Mouse (Mus musculus) cortical plate, adult 2 months (tissue): ENCODE data around the gene Oasl2.

Experiments
- CTCF ChIP-seq: fragments of 200-500 bp; IDR thresholded peaks from 2 replicates; pipeline ENCODE4 v1.5.1; 2011; ENCODE audit warnings: mild to moderate bottlenecking, control low read depth, low read length; ENCODE audit not compliant: insufficient read depth; ENCODE audit errors: extremely low read depth
- POLR2A ChIP-seq: fragments of 200-500 bp; IDR thresholded peaks from 2 replicates; pipeline ENCODE4 v1.6.1; 2011; ENCODE audit warnings: mild to moderate bottlenecking, low read length, control low read depth; ENCODE audit not compliant: insufficient read depth; ENCODE audit errors: extremely low read depth

DNA sequence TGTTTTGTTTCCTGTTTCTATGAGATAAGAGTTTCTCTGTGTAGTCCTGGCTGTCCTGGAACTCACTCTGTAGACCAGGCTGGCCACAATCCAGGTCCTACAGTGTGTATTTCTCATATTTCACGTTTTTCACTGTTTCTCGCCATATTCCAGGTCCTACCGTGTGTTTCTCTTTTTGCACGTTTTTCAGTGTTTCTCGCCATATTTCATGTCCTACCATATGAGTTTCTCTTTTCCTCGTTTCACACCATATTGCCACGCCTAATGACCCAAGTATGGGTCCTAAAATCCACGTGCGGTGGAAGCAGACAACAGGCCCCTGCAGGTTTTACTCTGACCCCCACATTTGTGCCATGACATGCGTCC lies 25.6 kb downstream of the Oasl2 start:
- TF ChIP-seq CTCF, result no peak
- no peak for TF ChIP-seq POLR2A
